Mouse (Mus musculus) 3134 (cell line): ENCODE data around the gene Olfr391-ps.

Experiments
- DNase-seq: peaks from one replicate; pipeline ENCODE4 v3.0.0-alpha.2; 2011; ENCODE audit warnings: low spot score; ENCODE audit not compliant: insufficient read length; ENCODE audit errors: extremely low read depth

Gene Olfr391-ps

GRCm38 (mm10) chr11:73802952-73803351, at the start of gene Olfr391-ps:
TSS of gene Olfr391-ps (minus strand) at chr11:73803052.
- no peak for DNase-seq

- no peak for DNase-seq
Measured at GRCm38 (mm10) chr11:73851354-73851753, 48.5 kb upstream of the Olfr391-ps start, which contains the start of gene Olfr393. TSS of gene Olfr393 (minus strand) at chr11:73851454.

- DNase-seq = no peak
Measured at GRCm38 (mm10) chr11:73816949-73817348, 14.1 kb upstream of the Olfr391-ps start, which contains the start of gene Olfr392. TSS of gene Olfr392 (minus strand) at chr11:73817049.

- DNase-seq = no peak
Measured at GRCm38 (mm10) chr11:73782664-73783063, 20.2 kb downstream of the Olfr391-ps start, which contains the start of gene Olfr390. TSS of gene Olfr390 (plus strand) at chr11:73782964.

GRCm38 (mm10) chr11:73780613-73781012, 22.2 kb downstream of the Olfr391-ps start, which contains the start of gene Olfr389:
TSS of gene Olfr389 (minus strand) at chr11:73780713.
- DNase-seq = no peak

GRCm38 (mm10) chr11:73759115-73759514, 43.7 kb downstream of the Olfr391-ps start:
- DNase-seq = no peak
